Mouse (Mus musculus) splenic B cell, adult 2 months (primary cell): ENCODE measurements around the gene Ifitm1.

Experiments used
- DNase-seq: peaks from one replicate; pipeline ENCODE4 v3.0.0-alpha.2; 2011; ENCODE audit warnings: low read depth, low spot score
- H3K27me3 ChIP-seq: 2 replicates; pipeline ENCODE4 v1.6.1; 2012; ENCODE audit warnings: mild to moderate bottlenecking, low read length, moderate library complexity, mixed read lengths; ENCODE audit not compliant: control insufficient read depth, poor library complexity, insufficient read depth, severe bottlenecking
- H3K36me3 ChIP-seq: 2 replicates; pipeline ENCODE4 v1.6.1; 2012; ENCODE audit warnings: mild to moderate bottlenecking, low read length, moderate library complexity, mixed read lengths; ENCODE audit not compliant: control insufficient read depth, poor library complexity, insufficient read depth, severe bottlenecking

The Ifitm1 gene

DNA sequence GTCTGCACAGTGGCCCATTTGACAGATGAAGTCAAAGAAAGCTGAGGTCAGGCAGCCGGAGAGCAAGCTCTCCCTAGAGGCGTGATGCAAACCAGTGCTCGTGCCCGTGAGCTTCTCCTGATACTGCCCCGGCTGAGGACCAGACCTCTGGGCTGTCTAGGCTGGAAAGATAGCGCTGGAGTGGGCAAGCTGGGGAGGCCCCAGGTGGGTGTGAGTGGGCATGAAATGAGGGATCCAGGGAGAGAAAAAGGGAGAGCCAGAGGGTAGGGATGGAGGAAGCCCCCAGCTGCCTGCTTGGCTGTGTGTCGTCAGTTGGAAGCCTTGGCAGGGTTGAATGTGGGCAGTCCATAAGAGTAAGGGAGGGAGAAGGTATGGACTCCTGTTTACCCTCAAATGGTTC, 22.8 kb upstream of the Ifitm1 start:
- DNase-seq = no peak
- Histone ChIP-seq H3K36me3 (no peaks in the 10 kb centered on the region; the same call in 1 of the 2 replicates), H3K27me3 (no peaks in the 10 kb centered on the region)

DNA sequence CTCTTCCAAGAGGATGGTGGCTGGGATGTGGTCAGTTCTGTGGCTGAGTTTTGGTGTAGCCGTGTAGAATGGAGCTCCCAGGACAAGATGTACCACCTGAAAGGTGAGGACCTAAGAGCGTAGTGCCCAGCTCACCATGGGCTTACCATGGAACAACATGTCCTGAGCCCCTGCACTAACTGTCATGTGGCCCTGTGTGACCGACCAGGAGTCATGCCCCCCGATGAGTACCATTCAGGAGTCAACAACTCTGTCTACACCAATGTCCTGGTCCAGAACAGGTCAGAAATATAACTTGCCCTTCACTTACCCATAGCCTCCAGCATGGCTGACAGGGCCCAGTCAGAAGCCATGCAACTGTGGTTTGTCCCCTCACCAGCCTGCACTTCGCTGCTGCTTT, 21.8 kb upstream of the Ifitm1 start:
- no peak for DNase-seq
- no peaks in the 10 kb centered on the region; the same call in 1 of the 2 replicates for H3K36me3 ChIP-seq
- no peaks in the 10 kb centered on the region for H3K27me3 ChIP-seq

DNA sequence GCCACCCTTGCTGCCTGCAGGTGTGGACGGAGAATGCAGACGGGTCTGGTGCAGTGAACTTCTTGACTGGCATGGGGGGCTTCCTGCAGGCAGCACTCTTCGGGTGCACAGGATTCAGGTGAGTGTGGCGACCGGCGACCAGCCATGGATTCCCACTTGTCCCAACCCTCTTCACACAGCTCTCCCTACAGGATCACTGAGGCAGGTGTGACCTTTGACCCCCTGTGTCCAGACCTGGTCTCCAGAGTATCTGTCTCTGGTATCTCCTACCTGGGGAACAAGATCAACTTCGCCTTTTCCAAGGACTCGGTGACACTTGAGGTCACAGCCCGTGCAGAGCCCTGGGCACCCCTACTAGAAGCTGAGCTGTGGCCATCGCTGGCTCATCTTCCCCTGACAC, 20.7 kb upstream of the Ifitm1 start:
- Histone ChIP-seq H3K27me3 (no peaks in the 10 kb centered on the region), H3K36me3 (no peaks in the 10 kb centered on the region; the same call in 1 of the 2 replicates)
- DNase-seq = no peak

DNA sequence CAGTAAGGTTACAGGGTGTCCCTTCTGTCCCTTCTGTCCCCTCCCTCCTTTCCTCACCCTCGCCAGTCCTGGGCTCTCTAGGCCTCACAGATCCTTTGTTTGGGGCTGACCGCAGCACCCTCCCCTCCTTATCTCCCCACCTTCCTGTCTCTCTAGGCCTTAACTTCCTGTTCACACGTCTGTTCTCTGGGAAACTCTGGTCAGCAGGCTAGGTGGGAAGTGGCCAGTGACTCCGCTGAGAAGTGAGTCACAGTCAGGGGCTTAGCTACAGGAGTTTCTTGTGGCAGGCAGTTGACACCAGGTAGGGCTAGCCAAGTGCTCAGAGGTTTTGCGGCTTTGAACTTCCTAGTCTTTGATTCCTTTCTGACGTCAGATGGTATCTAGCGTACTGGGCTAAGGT, 20.0 kb upstream of the Ifitm1 start:
- H3K27me3 ChIP-seq = no peaks in the 10 kb centered on the region
- H3K36me3 ChIP-seq = no peaks in the 10 kb centered on the region; the same call in 1 of the 2 replicates
- DNase-seq = peak; percentile 53

DNA sequence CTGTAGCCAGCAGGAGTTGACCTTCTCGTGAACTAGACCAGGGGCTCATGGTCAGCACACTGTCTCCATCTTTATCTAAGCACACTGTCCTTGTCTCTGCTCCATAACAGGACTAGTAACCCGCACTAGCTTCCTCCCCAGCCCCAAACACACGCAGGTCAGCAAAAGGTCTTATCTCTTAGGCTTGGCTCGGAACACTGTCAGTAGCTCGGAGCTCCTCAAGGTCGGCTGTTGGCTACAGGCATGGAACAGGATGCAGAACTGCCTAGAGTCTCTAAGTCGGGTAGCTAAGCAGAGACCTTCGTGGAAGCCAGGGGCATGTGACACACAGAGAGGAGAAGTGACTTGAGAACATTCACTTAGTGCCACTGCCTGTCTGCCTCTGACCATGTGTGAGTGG, 18.9 kb upstream of the Ifitm1 start:
- H3K27me3 ChIP-seq = no peaks in the 10 kb centered on the region
- no peaks in the 10 kb centered on the region; the same call in 1 of the 2 replicates for H3K36me3 ChIP-seq
- DNase-seq = no peak

GRCm38 (mm10) chr7:140949255-140949654, 17.8 kb upstream of the Ifitm1 start:
- no peaks in the 10 kb centered on the region for H3K27me3 ChIP-seq
- DNase-seq = no peak
- H3K36me3 ChIP-seq = no peaks in the 10 kb centered on the region; the same call in 1 of the 2 replicates

GRCm38 (mm10) chr7:140949824-140950530, 17.0 kb upstream of the Ifitm1 start, which contains the start of gene Ifitm5:
Gene Ifitm5, minus strand, starts transcription at chr7:140950291.
- DNase-seq = no peak
- Histone ChIP-seq H3K27me3 (no peaks in the 10 kb centered on the region), H3K36me3 (no peaks in the 10 kb centered on the region; the same call in 1 of the 2 replicates)

DNA sequence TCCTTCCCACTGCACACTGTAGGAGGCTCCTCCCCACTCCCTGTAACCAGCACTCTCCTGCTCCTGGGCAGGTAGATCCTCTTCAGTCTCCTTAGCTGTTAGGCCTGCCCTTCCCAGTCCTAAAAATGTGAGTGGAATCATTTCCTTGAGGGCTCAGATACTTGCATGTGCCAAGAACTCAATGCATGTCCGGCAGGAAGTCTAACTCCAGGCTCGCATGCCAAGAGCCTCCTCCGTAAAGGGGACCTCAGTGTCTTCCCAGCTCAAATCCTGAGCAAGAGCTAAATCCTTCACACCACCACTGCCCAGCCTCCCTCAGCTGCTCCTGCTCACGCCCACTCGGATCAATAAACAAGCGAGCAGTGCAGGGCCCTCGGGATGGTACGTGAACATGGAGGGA, 16.0 kb upstream of the Ifitm1 start:
- H3K27me3 ChIP-seq = no peaks in the 10 kb centered on the region
- DNase-seq = no peak

GRCm38 (mm10) chr7:140951765-140952164, 15.3 kb upstream of the Ifitm1 start:
- no peak for DNase-seq
- Histone ChIP-seq H3K27me3 (no peaks in the 10 kb centered on the region), H3K36me3 (no peaks in the 10 kb centered on the region; the same call in 1 of the 2 replicates)

More for the DNA sequence above, 16.0 kb upstream of the Ifitm1 start:
- no peaks in the 10 kb centered on the region; the same call in 1 of the 2 replicates for H3K36me3 ChIP-seq

- Histone ChIP-seq H3K27me3 (no peaks in the 10 kb centered on the region), H3K36me3 (no peaks in the 10 kb centered on the region; the same call in 1 of the 2 replicates)
- no peak for DNase-seq
Measured at GRCm38 (mm10) chr7:140952441-140952840, 14.6 kb upstream of the Ifitm1 start.

DNA sequence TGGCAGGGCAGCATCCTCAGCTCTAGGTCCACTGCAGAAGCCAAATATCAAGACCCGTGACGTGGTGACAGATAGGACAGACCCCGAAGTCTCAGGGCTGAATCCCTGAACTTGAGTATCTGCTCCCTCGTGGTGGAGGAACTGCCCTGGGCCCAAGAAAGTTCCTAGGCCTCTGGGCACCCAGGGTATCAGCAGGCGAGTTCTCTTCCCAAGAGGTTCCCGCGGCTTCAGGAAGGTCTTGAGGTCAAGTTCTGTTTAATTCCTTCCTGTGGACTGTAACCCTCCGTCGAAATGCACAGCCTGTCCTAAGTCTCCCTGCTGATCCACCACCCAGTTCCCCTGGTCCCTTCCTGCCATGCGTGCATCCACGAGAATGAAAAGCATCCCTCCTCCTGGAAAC, 13.9 kb upstream of the Ifitm1 start:
- no peak for DNase-seq
- Histone ChIP-seq H3K36me3 (no peaks in the 10 kb centered on the region; the same call in 1 of the 2 replicates), H3K27me3 (no peaks in the 10 kb centered on the region)

DNA sequence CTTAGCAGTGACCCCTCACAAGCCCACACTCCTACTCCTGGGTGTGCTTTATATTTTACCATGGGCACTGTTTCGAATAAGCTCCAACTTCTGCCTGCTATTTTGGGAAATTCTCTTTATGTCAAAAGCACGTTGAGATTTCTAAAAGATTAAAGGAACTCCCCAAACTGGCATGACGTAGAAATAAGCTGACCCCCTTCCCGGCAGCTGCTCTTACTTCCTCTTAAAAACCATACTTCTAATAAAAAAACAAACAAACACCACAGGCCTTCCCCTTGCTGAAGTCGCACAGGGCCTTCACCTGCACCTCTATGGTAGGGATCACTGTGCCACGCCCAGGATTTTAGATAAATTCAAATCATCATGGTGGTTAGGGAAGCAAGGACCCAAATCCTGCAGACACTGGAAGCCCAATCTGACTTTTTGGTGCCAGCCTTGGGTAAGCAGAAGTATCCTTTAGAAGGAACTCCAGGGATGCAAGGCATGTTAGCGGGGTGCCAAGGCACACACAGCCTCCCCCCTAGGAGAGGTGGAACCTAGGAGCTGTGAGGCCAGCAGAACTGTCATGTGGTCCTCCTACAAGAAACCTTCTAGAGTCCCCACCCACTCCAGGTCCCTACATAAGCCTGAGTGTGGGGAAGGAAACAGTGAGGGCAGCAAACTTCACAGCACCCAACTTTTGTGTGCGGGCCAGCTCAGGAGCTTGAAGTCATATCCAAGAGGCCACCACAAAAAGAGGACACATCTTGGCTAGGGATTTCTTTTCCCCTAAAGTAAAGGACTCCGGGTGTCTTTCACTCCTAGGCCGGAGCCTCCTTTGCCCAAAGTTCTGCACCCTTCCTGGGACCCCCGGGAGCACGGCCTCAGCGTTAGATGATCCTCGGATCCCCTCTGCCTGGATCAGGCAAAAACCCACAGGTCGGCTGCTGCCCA, 13.0 kb upstream of the Ifitm1 start:
- peak; percentile 65 for DNase-seq
- Histone ChIP-seq H3K27me3 (no peaks in the 10 kb centered on the region), H3K36me3 (no peaks in the 10 kb centered on the region)

GRCm38 (mm10) chr7:140954733-140955071, 12.3 kb upstream of the Ifitm1 start:
- no peaks in the 10 kb centered on the region for H3K27me3 ChIP-seq
- DNase-seq = peak; percentile 32
- no peaks in the 10 kb centered on the region for H3K36me3 ChIP-seq

GRCm38 (mm10) chr7:140955342-140955741, 11.7 kb upstream of the Ifitm1 start:
- DNase-seq = no peak
- Histone ChIP-seq H3K36me3 (no peaks in the 10 kb centered on the region), H3K27me3 (no peaks in the 10 kb centered on the region)
